Mouse (Mus musculus): ENCODE measurements around the gene Mylk3.

DNA sequence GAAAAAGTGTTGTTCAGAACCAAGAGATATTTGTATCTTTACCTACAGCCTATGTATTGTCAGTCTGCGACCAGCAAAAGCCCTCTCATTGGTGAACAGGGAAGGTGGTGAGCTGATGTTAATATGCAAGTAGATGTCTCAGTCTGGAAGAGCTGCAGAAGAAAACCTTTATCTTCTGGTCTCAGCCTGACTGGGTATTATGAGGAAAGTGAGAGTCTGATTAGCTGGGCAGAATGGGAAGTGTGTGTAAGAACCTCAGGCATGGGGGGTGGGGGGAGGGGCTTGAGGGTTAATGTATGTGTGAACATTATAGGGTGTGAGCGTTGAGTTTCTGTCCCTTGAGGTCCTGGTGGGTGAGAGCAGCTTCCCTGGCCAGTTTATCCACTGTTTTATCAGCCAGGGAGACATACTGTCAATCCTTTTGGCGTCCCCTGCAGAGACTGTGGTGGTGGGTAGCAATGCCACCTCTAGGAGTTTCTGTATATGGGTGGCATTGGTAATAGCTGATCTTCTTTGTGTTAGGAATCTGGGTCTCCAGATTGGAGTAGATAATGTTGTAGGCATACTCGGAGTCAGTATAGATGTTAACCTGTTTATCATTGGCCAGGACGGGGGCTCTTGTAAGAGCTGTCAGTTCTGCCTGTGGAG lies 10.4 kb upstream of the Mylk3 start:
- TF ChIP-seq CTCF (IDR thresholded peaks at IDR 0.05; ENCODE audit: low read depth) (no peak), EP300 (IDR thresholded peaks at IDR 0.05; ENCODE audit: low read depth) (no peak)

Data from heart, postnatal 0 days (tissue).